Mouse (Mus musculus) heart, embryonic 15.5 days (tissue): Measurements from ENCODE around the gene Chd6. TPM values are rescaled to one million over a fixed set of nuclear protein-coding genes. Genes with fewer than 3 reads are reported as not detected.

Source experiments
- ATAC-seq: fragments of 200-750 bp; cut with Nextera tagmentation; replicated peaks from 2 replicates; pipeline ENCODE4 v1.8.0; 2017; ENCODE audit warnings: low read depth, moderate TSS enrichment; ENCODE audit not compliant: insufficient number of reproducible peaks, insufficient read depth, low FRiP score
- H3K27ac ChIP-seq: fragments of 300-500 bp; sonication (generic); 2 replicates; pipeline ENCODE4 v1.5.1; 2015; ENCODE audit warnings: mild to moderate bottlenecking, inconsistent platforms
- H3K27me3 ChIP-seq: fragments of 300-500 bp; sonication (generic); 2 replicates; pipeline ENCODE4 v1.6.1; 2015; ENCODE audit warnings: inconsistent platforms
- H3K36me3 ChIP-seq: fragments of 300-500 bp; sonication (generic); 2 replicates; pipeline ENCODE4 v1.6.1; 2015; ENCODE audit warnings: mild to moderate bottlenecking, inconsistent platforms
- H3K4me1 ChIP-seq: fragments of 300-500 bp; sonication (generic); replicated peaks from 2 replicates; pipeline ENCODE4 v1.6.1; 2015; ENCODE audit warnings: inconsistent platforms
- H3K4me2 ChIP-seq: fragments of 300-500 bp; sonication (generic); 2 replicates; pipeline ENCODE4 v1.6.1; 2015; ENCODE audit warnings: inconsistent platforms, mild to moderate bottlenecking, moderate library complexity
- H3K4me3 ChIP-seq: fragments of 300-500 bp; sonication (generic); 2 replicates; pipeline ENCODE4 v1.5.1; 2015; ENCODE audit warnings: mild to moderate bottlenecking, inconsistent platforms
- H3K9ac ChIP-seq: fragments of 300-500 bp; sonication (generic); 2 replicates; pipeline ENCODE4 v1.6.1; 2015; ENCODE audit warnings: mild to moderate bottlenecking, inconsistent platforms
- H3K9me3 ChIP-seq: fragments of 300-500 bp; sonication (generic); replicated peaks from 2 replicates; pipeline ENCODE4 v1.6.1; 2016; ENCODE audit warnings: inconsistent platforms
- WGBS: fragments of 180-500 bp; shearing (Covaris S2); methylation state at CpG from one replicate; pipeline ENCODE4 v1.1.7; 2015; ENCODE audit warnings: mixed read lengths; 5-methylcytosine and 5-hydroxymethylcytosine counted together
- polyA plus RNA-seq: library from polyadenylated mRNA; unstranded; fragments of >200 nt; fragmentation: Nextera tagmentation; extraction: Ambion mirVana; gene quantifications from 2 replicates; pipeline ENCODE4 v1.2.1, GENCODE M21; 2015

Gene Chd6
- polyA plus RNA-seq, 1 experiment from 2014 or later, result 17.1 TPM

DNA sequence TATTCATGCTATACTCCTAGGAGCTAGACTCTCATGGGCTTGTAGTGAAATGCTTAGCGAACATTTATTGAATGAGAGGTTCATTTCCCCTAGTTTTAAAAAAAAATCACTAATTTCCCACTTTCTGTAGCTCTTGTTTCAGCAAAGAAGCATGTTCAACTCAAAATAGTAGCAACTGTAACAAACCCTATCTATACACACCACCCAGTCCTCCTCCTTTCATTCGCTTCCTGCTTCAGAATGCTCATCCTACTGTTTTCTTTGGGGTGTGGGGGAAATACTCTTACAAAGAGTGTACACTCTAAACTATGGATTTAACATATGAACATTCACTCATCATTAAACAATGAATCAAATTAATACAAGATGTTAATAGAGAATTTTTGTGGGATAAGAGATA, 43.3 kb downstream of the Chd6 start:
- whole genome bisulfite sequencing, result 83% methylated on average over 2 of the region's 2 CpGs
- Histone ChIP-seq H3K9ac (no peak overlapping the region), H3K9me3 (no peaks in the 10 kb centered on the region), H3K4me3 (no peak overlapping the region), H3K27ac (no peak overlapping the region), H3K27me3 (no peaks in the 10 kb centered on the region), H3K36me3 (no peaks in the 10 kb centered on the region), H3K4me2 (no peak overlapping the region), H3K4me1 (peaks cover 18% of the 10 kb centered on the region)
- ATAC-seq, result no peak

DNA sequence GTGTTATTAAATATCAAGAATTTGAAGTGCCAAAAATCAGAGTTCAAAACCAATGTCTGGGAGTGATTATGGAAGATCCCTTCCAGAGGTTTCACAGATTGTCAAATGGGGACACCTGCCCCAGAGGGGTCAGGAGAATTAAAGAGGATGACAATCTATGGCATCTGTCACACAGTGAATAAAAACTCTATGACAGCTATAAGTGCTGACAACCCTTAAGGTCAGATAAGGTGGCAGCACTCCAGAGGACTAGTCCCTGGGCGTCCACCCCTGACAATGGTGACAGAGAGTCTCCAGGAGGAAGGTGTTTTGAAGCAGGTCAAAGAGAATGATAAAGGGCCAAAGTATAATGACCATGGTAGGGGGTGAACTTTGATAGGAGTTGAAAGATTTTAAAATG, 44.0 kb downstream of the Chd6 start:
- 30% methylated on average over 1 of the region's 1 CpGs for WGBS
- H3K9ac ChIP-seq, result no peak overlapping the region
- no peak for ATAC-seq

DNA sequence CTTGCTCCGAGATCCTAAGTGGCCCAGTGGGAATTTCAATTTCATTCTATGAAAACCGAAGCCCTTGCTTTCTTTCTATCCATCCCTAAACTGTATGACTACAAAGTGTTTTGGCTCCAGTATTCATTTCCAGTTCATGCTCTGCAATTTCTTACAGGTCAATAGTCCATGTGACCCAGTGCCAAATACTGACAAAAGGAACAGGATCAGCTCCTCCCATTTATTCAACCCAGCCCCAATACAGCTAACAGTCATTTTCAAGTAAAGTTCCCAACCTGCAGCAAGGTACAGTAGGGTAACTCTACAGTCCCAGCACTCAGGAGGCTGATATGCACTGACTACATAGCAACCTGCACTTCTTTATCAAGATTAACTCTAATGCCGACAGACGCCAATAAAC, 50.0 kb downstream of the Chd6 start:
- no peak for ATAC-seq
- Histone ChIP-seq H3K9me3 (no peaks in the 10 kb centered on the region), H3K9ac (no peak overlapping the region), H3K4me1 (peaks cover 3% of the 10 kb centered on the region; the same call in 1 of the 2 replicates), H3K36me3 (no peaks in the 10 kb centered on the region), H3K27ac (no peak overlapping the region), H3K4me2 (no peak overlapping the region), H3K27me3 (no peaks in the 10 kb centered on the region), H3K4me3 (no peak overlapping the region)
- WGBS, result 89% methylated on average over 4 of the region's 4 CpGs

More for the DNA sequence above, 44.0 kb downstream of the Chd6 start:
- H3K27me3 ChIP-seq, result no peaks in the 10 kb centered on the region
- no peak overlapping the region for H3K4me3 ChIP-seq
- peaks cover 18% of the 10 kb centered on the region for H3K4me1 ChIP-seq
- H3K36me3 ChIP-seq, result no peaks in the 10 kb centered on the region
- H3K9me3 ChIP-seq, result no peaks in the 10 kb centered on the region
- no peak overlapping the region for H3K27ac ChIP-seq
- no peak overlapping the region for H3K4me2 ChIP-seq

DNA sequence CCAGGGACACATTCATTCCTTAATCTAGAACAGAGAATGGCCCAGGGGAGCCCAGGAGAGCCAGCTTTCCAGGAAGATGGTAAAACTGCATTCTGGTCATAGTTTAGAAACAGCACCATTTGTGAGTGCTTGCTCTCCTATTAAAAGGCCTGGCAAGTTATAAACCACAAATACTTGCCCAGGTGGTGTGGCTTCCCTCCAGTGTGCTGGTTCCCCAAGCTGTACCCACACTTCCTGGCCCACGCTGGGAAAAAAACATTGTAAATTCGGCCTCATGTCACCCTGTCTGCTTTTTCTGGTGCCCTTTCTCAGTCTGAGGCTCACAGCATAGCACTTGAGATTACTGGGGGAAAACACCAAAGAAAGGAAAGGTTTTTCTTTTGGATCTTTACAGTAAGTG, 55.1 kb downstream of the Chd6 start:
- 72% methylated on average over 2 of the region's 2 CpGs for WGBS
- Histone ChIP-seq H3K4me2 (no peak overlapping the region), H3K9ac (no peak overlapping the region), H3K9me3 (no peaks in the 10 kb centered on the region), H3K27ac (no peak overlapping the region), H3K27me3 (no peaks in the 10 kb centered on the region), H3K4me3 (no peak overlapping the region), H3K36me3 (peaks cover 13% of the 10 kb centered on the region), H3K4me1 (peaks cover 3% of the 10 kb centered on the region; the same call in 1 of the 2 replicates)
- ATAC-seq, result no peak

DNA sequence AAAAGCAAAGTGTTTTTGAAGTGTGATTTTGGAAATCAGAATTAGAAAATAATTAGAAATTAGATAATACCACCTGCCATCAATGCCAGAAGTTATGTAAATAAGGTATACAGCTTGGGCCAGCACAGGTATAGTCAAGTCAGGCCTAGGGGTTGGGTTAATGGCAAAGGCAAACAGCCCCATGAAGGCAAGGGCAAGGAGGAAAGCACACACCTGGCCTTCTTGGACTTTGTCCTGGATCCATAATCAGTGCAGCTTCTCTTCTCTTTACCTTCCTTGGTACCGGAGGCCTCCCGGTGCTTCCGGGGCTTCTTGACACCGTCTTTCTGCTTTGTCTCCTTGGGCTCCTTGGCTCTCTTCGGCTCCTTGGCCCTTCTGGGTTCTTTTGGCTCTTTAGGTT, 56.7 kb downstream of the Chd6 start:
- H3K9me3 ChIP-seq, result no peaks in the 10 kb centered on the region
- 96% methylated on average over 5 of the region's 5 CpGs for WGBS
- H3K4me1 ChIP-seq, result peaks cover 3% of the 10 kb centered on the region; the same call in 1 of the 2 replicates
- H3K4me2 ChIP-seq, result no peak overlapping the region
- no peak overlapping the region for H3K4me3 ChIP-seq
- ATAC-seq, result no peak
- no peak overlapping the region for H3K9ac ChIP-seq
- H3K36me3 ChIP-seq, result peaks cover 13% of the 10 kb centered on the region
- no peak overlapping the region for H3K27ac ChIP-seq
- H3K27me3 ChIP-seq, result no peaks in the 10 kb centered on the region

DNA sequence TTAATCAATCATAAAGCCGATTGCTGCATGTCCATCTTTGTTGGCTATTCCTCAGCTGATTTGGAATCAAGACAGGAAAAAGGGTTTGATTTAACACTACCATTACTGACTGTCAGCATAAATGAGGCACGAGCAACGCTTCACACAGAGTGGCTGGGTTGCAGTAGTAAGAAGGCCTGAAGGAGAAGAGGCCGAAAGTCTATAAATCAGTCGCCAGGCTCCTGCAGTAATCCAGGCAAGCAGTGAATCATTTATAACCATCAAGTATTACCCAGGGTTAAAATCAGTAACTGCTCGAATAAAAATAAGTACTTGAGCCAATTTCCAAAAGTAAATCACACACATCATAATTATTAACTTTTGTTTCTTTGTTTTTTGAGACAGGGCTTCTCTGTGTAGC, 59.4 kb downstream of the Chd6 start:
- Histone ChIP-seq H3K9me3 (no peaks in the 10 kb centered on the region), H3K27me3 (no peaks in the 10 kb centered on the region), H3K4me3 (no peak overlapping the region), H3K36me3 (peaks cover 25% of the 10 kb centered on the region), H3K4me1 (peaks cover 3% of the 10 kb centered on the region; the same call in 1 of the 2 replicates), H3K27ac (no peak overlapping the region), H3K9ac (no peak overlapping the region), H3K4me2 (no peak overlapping the region)
- ATAC-seq, result no peak
- WGBS, result 79% methylated on average over 6 of the region's 6 CpGs

DNA sequence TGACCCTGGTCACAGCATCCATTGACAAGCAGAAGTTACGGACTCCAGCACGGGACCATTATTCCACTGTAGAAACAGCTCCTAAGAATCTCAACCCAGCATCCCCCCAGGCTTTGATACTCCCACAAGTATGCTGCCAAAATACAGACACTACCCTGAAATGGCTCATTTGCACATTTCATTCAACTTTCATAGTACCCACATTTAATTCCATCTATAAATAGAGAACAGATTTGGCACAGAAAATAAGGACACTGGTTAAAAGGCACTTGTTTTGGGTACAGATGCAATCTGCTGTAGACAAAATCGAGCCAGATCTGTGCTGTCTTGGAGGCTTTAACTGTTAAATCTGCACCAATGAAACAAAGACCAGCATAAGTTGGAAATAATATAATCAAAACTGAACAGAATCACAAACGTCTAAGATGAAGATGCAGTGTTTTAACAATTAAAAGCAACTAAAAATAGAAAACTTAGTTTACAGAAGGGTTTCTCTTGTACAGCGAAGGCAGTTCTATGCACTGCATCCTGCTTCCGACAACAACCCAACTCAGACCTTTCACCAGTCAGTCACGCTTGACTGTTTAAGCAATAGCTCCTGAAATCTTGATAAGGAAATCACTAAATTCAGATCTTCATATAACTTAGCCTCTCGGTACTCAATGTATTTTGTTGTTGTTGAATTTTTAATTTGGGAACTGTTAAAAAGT, 64.2 kb downstream of the Chd6 start:
- Histone ChIP-seq H3K27me3 (no peaks in the 10 kb centered on the region), H3K9ac (no peak overlapping the region), H3K4me1 (no peaks in the 10 kb centered on the region), H3K36me3 (peaks cover 34% of the 10 kb centered on the region), H3K9me3 (no peaks in the 10 kb centered on the region), H3K4me3 (no peak overlapping the region), H3K4me2 (no peak overlapping the region), H3K27ac (no peak overlapping the region)
- WGBS, result 88% methylated on average over 8 of the region's 8 CpGs
- no peak for ATAC-seq

DNA sequence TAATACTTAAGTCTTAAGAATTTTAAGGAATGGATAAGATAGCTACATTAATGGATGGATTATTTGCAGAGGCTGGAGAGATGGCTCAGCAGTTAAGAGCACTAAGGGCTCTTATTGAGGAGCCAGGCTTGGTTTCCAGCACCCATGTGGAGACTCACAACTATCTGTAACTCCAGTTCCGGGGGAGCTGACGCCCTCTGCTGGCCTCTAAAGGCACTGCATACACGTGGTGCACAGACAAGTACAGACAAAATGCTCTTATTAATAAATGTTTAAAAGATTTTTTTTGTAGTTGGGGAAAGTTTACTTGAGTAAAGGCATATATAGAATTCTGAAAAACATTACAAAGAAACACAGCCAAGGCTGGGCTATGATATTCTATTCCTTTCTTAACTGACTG, 66.0 kb downstream of the Chd6 start:
- no peak overlapping the region for H3K27ac ChIP-seq
- H3K9ac ChIP-seq, result no peak overlapping the region
- 51% methylated on average over 3 of the region's 3 CpGs for WGBS
- no peaks in the 10 kb centered on the region for H3K4me1 ChIP-seq
- ATAC-seq, result no peak
- no peaks in the 10 kb centered on the region for H3K9me3 ChIP-seq
- H3K4me2 ChIP-seq, result no peak overlapping the region
- no peak overlapping the region for H3K4me3 ChIP-seq
- H3K36me3 ChIP-seq, result peaks cover 49% of the 10 kb centered on the region
- H3K27me3 ChIP-seq, result no peaks in the 10 kb centered on the region

DNA sequence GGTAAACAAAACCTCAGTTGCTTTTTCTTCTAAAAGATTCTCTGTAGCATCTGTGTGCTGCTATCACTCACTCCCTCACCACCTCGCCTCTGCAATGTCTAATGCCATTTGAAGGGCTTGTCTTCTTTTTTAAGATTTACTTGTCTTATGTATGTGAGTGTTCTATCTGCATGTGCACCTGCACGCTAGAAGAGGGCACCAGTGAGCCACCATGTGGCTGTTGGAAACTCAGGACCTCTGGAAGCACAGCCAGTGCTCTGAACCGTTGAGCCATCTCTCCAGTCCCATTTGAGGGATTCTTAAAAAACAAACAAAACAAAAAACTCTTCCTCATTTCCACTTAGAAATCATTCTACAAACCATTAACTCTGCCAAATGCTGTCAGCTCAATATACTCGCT, 68.1 kb downstream of the Chd6 start:
- Histone ChIP-seq H3K4me2 (no peak overlapping the region), H3K9ac (no peak overlapping the region), H3K27me3 (no peaks in the 10 kb centered on the region), H3K36me3 (peaks cover 49% of the 10 kb centered on the region), H3K9me3 (no peaks in the 10 kb centered on the region), H3K4me1 (no peaks in the 10 kb centered on the region), H3K27ac (no peak overlapping the region), H3K4me3 (no peak overlapping the region)
- ATAC-seq, result no peak
- 80% methylated on average over 4 of the region's 4 CpGs for WGBS

DNA sequence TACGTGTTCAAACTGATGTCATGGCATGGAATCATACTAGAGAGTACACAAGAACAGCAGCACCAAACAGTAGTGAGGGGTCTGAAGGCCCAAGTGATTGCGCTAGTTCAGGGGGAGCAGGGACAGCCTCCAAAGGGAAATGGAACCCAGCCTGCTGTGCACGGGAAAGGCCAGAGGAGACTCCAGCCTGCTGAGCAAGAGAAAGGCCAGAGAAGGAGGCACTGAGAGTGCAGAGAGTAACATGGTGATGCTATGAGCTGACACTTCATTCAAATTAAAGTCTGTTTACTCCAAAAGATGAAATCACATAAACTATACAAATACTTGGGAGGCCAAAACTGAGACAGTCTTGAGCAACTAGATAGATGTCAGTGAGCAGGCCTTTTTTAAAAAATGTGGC, 71.1 kb downstream of the Chd6 start:
- Histone ChIP-seq H3K4me2 (no peak overlapping the region), H3K36me3 (peaks cover 43% of the 10 kb centered on the region), H3K27me3 (no peaks in the 10 kb centered on the region), H3K4me3 (no peak overlapping the region), H3K27ac (no peak overlapping the region), H3K4me1 (peaks cover 5% of the 10 kb centered on the region; the same call in 1 of the 2 replicates), H3K9me3 (no peaks in the 10 kb centered on the region), H3K9ac (no peak overlapping the region)
- 85% methylated on average over 3 of the region's 3 CpGs for WGBS
- ATAC-seq, result no peak

DNA sequence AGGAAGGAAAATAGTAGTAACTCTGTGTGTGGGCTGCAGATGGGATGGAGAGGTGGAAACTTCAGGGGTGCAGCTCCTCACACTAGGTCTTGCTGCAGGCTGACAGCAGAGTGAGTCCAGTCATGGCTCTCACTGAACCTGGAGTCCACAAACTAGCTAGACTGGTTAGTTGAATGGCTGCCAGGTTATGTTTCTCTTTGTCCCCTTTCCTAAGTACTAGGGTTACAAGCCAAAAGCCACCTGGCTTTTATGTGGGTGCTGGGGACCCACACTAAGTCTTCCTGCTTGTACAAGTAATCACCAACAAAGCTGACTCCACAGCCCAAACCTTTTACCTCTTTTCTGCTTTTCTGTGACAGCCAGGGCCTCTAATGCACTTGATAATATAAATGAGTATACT, 75.7 kb downstream of the Chd6 start:
- Histone ChIP-seq H3K9ac (no peak overlapping the region), H3K36me3 (peaks cover 33% of the 10 kb centered on the region), H3K27me3 (no peaks in the 10 kb centered on the region), H3K4me3 (no peak overlapping the region), H3K4me1 (peaks cover 9% of the 10 kb centered on the region), H3K27ac (no peak overlapping the region), H3K4me2 (no peak overlapping the region), H3K9me3 (no peaks in the 10 kb centered on the region)
- no peak for ATAC-seq

DNA sequence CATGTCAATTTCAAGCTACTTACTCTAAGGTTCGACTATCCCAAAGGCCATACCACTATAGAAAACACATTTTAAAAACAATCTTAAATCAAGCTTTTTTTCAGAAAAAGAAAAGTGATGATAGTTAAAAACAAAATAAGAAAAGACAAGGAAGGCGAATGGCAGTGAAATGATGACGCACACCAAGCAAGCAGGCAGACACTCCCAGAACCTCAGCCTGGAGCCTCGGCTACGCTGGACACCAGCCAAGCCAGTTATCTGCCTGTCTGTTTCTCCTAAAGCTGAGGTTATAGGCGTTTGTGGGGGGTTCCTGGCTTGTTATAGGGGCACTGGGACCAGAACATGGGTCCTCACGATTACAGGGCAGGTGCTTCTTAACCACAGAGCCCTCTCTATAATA, 76.5 kb downstream of the Chd6 start:
- Histone ChIP-seq H3K4me1 (peaks cover 9% of the 10 kb centered on the region), H3K9me3 (no peaks in the 10 kb centered on the region), H3K4me2 (no peak overlapping the region), H3K27ac (no peak overlapping the region), H3K9ac (no peak overlapping the region), H3K27me3 (no peaks in the 10 kb centered on the region), H3K4me3 (no peak overlapping the region), H3K36me3 (peaks cover 26% of the 10 kb centered on the region)
- WGBS, result 53% methylated on average over 7 of the region's 7 CpGs
- no peak for ATAC-seq
